Mouse (Mus musculus) testis, adult 2 months (tissue): ENCODE data around the gene Otulin. TPM values are rescaled to one million over a fixed set of nuclear protein-coding genes. Genes with fewer than 3 reads are reported as not detected.

Source experiments
- H3K27ac ChIP-seq: fragments of 200-500 bp; 2 replicates; pipeline ENCODE4 v1.5.1; 2012; ENCODE audit warnings: low read depth, low read length; ENCODE audit not compliant: control insufficient read depth, insufficient read depth
- H3K27me3 ChIP-seq: fragments of 200-500 bp; 2 replicates; pipeline ENCODE4 v1.6.1; 2012; ENCODE audit warnings: mild to moderate bottlenecking, low read length, moderate library complexity; ENCODE audit not compliant: control insufficient read depth, insufficient read depth
- H3K36me3 ChIP-seq: fragments of 200-500 bp; 2 replicates; pipeline ENCODE4 v1.6.1; 2012; ENCODE audit warnings: mild to moderate bottlenecking, low read length; ENCODE audit not compliant: control insufficient read depth, insufficient read depth
- H3K4me1 ChIP-seq: fragments of 200-500 bp; 2 replicates; pipeline ENCODE4 v1.6.1; 2012; ENCODE audit warnings: low read length; ENCODE audit not compliant: control insufficient read depth, insufficient read depth
- H3K4me3 ChIP-seq: fragments of 200-500 bp; 2 replicates; pipeline ENCODE4 v1.5.1; 2012; ENCODE audit warnings: low read depth, mild to moderate bottlenecking, low read length, moderate library complexity, mixed read lengths; ENCODE audit not compliant: control insufficient read depth
- CTCF ChIP-seq: fragments of 200-500 bp; IDR thresholded peaks from 2 replicates; pipeline ENCODE4 v1.5.1; 2012; ENCODE audit warnings: low read depth, mild to moderate bottlenecking, inconsistent platforms, low read length, moderate library complexity; ENCODE audit not compliant: control insufficient read depth, insufficient read depth, insufficient replicate concordance
- POLR2A ChIP-seq: fragments of 200-500 bp; IDR thresholded peaks from 2 replicates; pipeline ENCODE4 v1.6.1; 2012; ENCODE audit warnings: low read depth, mild to moderate bottlenecking, inconsistent platforms, low read length, moderate library complexity; ENCODE audit not compliant: control insufficient read depth
- polyA plus RNA-seq: library from polyadenylated mRNA; depleted of rRNA; stranded (reverse); fragments of >200 nt; gene quantifications from 2 replicates; pipeline ENCODE4 v1.2.3, GENCODE M21; 2012

Gene Otulin
- polyA plus RNA-seq, 1 experiment: 11.2 TPM

- Histone ChIP-seq H3K27me3 (no peaks in the 10 kb centered on the region), H3K36me3 (no peaks in the 10 kb centered on the region), H3K4me1 (peaks cover 3% of the 10 kb centered on the region), H3K4me3 (no peak overlapping the region), H3K27ac (no peak overlapping the region)
- no peak for TF ChIP-seq CTCF
- no peak for TF ChIP-seq POLR2A
Measured at GRCm38 (mm10) chr15:27625014-27625889, 5.2 kb downstream of the Otulin start.

- Histone ChIP-seq H3K27ac (no peak overlapping the region), H3K36me3 (peaks cover 3% of the 10 kb centered on the region; the same call in 1 of the 2 replicates), H3K4me1 (no peaks in the 10 kb centered on the region), H3K4me3 (no peak overlapping the region), H3K27me3 (no peaks in the 10 kb centered on the region)
- TF ChIP-seq CTCF (no peak), POLR2A (no peak)
Measured at GRCm38 (mm10) chr15:27623286-27623685, 7.2 kb downstream of the Otulin start.

GRCm38 (mm10) chr15:27620475-27621185, 9.9 kb downstream of the Otulin start:
- no peak overlapping the region for H3K4me3 ChIP-seq
- H3K36me3 ChIP-seq: peaks cover 3% of the 10 kb centered on the region; the same call in 1 of the 2 replicates
- TF ChIP-seq CTCF (no peak), POLR2A (no peak)
- H3K27ac ChIP-seq: no peak overlapping the region
- no peaks in the 10 kb centered on the region for H3K27me3 ChIP-seq
- no peaks in the 10 kb centered on the region for H3K4me1 ChIP-seq

- Histone ChIP-seq H3K27ac (no peak overlapping the region), H3K36me3 (peaks cover 3% of the 10 kb centered on the region), H3K4me3 (no peak overlapping the region), H3K4me1 (no peaks in the 10 kb centered on the region), H3K27me3 (no peaks in the 10 kb centered on the region)
- TF ChIP-seq POLR2A: no peak
- TF ChIP-seq CTCF: no peak
Measured at GRCm38 (mm10) chr15:27619683-27620082, 10.8 kb downstream of the Otulin start.

- Histone ChIP-seq H3K36me3 (peaks cover 3% of the 10 kb centered on the region), H3K27me3 (no peaks in the 10 kb centered on the region), H3K4me3 (no peak overlapping the region), H3K4me1 (no peaks in the 10 kb centered on the region), H3K27ac (no peak overlapping the region)
- TF ChIP-seq POLR2A (no peak), CTCF (no peak)
Measured at GRCm38 (mm10) chr15:27618778-27619533, 11.5 kb downstream of the Otulin start.

GRCm38 (mm10) chr15:27617227-27617626, 13.3 kb downstream of the Otulin start:
- Histone ChIP-seq H3K4me3 (no peak overlapping the region), H3K27ac (no peak overlapping the region), H3K27me3 (no peaks in the 10 kb centered on the region), H3K4me1 (no peaks in the 10 kb centered on the region), H3K36me3 (peaks cover 3% of the 10 kb centered on the region)
- TF ChIP-seq CTCF: no peak
- no peak for TF ChIP-seq POLR2A
